Mouse (Mus musculus): ENCODE results near the gene Klc1. TPM values are rescaled to one million over a fixed set of nuclear protein-coding genes. Genes with fewer than 3 reads are reported as not detected.
A peak's percentile ranks its signal among the peaks of the same experiment; 100 is the strongest.

Gene Klc1
- polyA plus RNA-seq, 1 experiment: 790 TPM

DNA sequence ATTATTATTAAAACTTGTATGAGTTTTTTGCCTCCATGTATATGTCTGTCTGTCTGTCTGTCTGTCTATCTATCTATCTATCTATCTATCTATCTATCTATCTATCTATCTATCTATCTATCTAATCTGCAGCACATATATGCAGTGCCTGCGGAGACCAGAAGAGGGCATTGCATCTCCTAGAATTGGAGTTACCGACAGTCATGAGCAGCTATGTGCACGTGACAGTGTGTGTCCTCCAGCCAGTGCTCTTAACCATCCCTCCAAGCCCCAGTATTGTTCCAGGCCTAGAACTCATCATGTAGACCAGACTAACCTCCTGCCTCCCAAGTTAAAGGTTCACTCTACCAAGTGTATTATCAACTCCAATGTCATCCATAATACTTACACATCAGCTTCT is 19.9 kb upstream of the Klc1 start:
- H3K4me1 ChIP-seq (ENCODE audit: control insufficient read depth, insufficient read depth, low read length): no peaks in the 10 kb centered on the region
- H3K4me3 ChIP-seq (ENCODE audit: insufficient read depth, low read length): no peak overlapping the region
- no peak overlapping the region for H3K27ac ChIP-seq (ENCODE audit: insufficient read depth, low read length)
- peak; percentile 74 for TF ChIP-seq CTCF (IDR thresholded peaks at IDR 0.05; ENCODE audit: extremely low read depth, insufficient read depth, low read length)
- no peak for TF ChIP-seq POLR2A (IDR thresholded peaks at IDR 0.05; ENCODE audit: extremely low read depth, insufficient read depth, low read length)

DNA sequence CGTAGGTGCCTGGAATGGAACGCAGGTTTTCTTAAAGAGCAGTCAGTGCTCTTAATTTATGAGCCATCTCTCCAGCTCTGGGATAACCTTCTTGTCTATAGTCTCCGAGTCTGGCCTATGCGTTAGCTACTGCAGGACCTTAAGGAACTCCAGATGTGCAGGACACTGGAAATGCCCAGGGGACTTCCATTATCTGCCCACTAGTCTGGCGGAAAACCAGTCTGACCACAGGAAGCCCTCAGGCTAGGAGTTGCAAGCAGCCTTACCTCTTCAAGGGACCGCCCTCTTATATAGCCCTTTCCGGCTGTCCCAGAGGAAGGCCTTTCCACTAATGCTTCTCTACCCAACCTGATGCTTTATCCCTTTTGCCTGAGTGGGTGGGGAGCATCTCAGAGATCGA is 17.3 kb upstream of the Klc1 start:
- H3K4me1 ChIP-seq (ENCODE audit: control insufficient read depth, insufficient read depth, low read length): peaks cover 3% of the 10 kb centered on the region; the same call in 1 of the 2 replicates
- TF ChIP-seq CTCF (IDR thresholded peaks at IDR 0.05; ENCODE audit: extremely low read depth, insufficient read depth, low read length): no peak
- no peak for TF ChIP-seq POLR2A (IDR thresholded peaks at IDR 0.05; ENCODE audit: extremely low read depth, insufficient read depth, low read length)

DNA sequence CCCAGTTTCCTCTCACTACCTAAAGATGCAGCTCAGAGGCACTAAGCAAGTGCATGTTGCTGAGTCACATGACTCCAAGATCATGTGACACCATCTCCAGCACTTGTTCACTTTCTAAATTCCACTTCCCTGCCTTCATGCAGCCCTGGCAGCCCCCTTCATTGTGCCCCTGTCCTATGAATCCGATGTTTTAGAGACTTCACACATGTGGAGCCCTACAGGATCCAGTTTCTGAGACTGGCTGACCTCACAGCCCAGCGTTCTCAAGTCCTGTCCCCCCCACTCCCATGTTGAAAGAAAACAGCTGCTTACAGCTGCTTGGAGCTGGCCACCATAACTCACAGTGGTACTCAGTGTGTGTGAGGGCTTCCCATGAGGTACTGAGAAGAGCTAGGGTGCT is 15.2 kb upstream of the Klc1 start:
- no peak for TF ChIP-seq POLR2A (IDR thresholded peaks at IDR 0.05; ENCODE audit: extremely low read depth, insufficient read depth, low read length)
- no peak for TF ChIP-seq CTCF (IDR thresholded peaks at IDR 0.05; ENCODE audit: extremely low read depth, insufficient read depth, low read length)
- Histone ChIP-seq H3K4me1 (ENCODE audit: control insufficient read depth, insufficient read depth, low read length) (peaks cover 3% of the 10 kb centered on the region; the same call in 1 of the 2 replicates), H3K27ac (ENCODE audit: insufficient read depth, low read length) (no peak overlapping the region), H3K4me3 (ENCODE audit: insufficient read depth, low read length) (no peak overlapping the region)

More for the DNA sequence above, 17.3 kb upstream of the Klc1 start:
- Histone ChIP-seq H3K4me3 (ENCODE audit: insufficient read depth, low read length) (no peak overlapping the region), H3K27ac (ENCODE audit: insufficient read depth, low read length) (no peak overlapping the region)

DNA sequence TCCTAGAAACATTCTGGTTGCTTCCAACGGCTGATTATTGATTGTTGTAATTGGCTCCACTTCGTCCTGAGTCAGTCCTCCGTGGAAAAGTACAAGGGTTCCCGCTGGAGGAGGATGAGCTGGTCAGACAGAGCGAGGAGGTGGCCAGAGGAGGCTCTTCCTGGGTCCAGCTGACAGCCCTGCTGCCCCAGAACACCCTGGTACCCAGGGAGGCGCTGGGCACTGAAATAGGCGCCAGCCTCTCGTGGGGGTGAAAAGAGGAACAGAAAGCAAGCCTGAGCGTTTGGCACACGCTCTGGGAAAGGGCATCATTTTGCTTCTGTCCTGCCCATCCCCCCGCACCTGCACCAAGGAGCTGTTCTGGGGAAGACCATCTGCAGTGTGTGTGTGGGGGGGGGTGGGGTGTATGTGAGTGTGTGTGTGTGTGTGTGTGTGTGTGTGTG is 14.6 kb upstream of the Klc1 start:
- TF ChIP-seq POLR2A (IDR thresholded peaks at IDR 0.05; ENCODE audit: extremely low read depth, insufficient read depth, low read length) (no peak), CTCF (IDR thresholded peaks at IDR 0.05; ENCODE audit: extremely low read depth, insufficient read depth, low read length) (no peak)
- no peak overlapping the region for H3K27ac ChIP-seq (ENCODE audit: insufficient read depth, low read length)
- peaks cover 3% of the 10 kb centered on the region; the same call in 1 of the 2 replicates for H3K4me1 ChIP-seq (ENCODE audit: control insufficient read depth, insufficient read depth, low read length)
- H3K4me3 ChIP-seq (ENCODE audit: insufficient read depth, low read length): no peak overlapping the region

DNA sequence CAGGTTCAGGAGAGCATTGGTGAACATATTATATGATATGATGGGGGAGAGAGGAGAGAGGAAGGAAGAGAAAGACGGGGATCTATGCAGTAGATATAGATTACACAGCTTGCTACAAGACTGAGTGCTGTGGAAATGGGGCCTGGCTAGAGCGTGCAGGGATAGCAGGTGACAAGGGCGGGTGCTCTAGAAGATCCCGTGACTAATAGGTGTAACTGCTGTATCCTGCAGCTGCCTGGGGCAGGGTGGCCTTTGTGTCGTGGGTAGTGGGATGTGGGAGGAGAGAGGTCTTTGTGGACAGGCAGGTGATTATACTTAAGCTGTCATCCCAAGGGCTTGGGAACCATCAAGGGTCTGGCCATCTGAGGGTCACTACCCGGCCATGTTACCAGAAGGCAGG is 13.4 kb upstream of the Klc1 start:
- TF ChIP-seq POLR2A (IDR thresholded peaks at IDR 0.05; ENCODE audit: extremely low read depth, insufficient read depth, low read length): no peak

DNA sequence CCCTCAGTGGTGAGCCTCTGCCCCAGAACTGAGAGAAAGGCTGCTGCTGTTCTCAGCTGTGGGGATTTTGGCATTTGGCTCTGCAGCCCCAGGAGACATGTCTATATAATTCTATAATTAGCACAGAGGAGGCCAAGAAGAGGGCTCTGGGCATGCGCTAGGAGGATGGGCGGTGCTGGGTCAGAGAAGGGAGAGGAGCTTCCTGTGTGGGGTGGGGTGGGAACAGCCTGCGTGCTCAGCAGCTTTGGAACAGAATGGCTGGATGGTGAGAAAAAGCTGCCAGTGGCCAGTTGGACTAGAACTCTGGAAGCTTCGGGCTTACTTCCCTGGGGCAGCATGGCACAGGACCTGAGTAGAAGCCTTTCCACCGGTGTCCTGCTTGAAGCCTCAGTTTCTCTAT is 12.6 kb upstream of the Klc1 start:
- no peak overlapping the region for H3K27ac ChIP-seq (ENCODE audit: insufficient read depth, low read length)

More for the DNA sequence above, 13.4 kb upstream of the Klc1 start:
- Histone ChIP-seq H3K27ac (ENCODE audit: insufficient read depth, low read length) (no peak overlapping the region), H3K4me3 (ENCODE audit: insufficient read depth, low read length) (no peak overlapping the region), H3K4me1 (ENCODE audit: control insufficient read depth, insufficient read depth, low read length) (peaks cover 3% of the 10 kb centered on the region; the same call in 1 of the 2 replicates)

DNA sequence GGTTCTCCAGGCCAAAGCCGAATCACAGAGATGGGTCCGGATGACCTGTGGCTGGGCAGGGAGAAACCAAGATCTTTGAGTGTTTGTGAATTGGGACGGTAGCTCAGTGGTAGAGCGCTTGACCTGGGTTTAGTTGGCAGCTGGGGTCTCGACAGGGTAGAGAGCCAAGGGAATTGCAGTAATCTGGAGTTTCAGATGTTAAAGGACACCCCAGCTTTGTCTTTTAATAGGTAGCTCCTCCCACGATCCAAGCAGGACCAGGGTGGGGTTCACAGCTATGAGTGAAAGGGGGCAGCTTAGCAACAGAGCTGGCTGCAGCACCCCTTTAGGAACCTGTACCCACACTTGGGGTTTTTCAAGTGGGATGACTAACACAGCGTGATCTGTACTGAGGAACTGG is 11.2 kb upstream of the Klc1 start:
- Histone ChIP-seq H3K4me1 (ENCODE audit: control insufficient read depth, insufficient read depth, low read length) (peaks cover 3% of the 10 kb centered on the region), H3K27ac (ENCODE audit: insufficient read depth, low read length) (no peak overlapping the region), H3K4me3 (ENCODE audit: insufficient read depth, low read length) (no peak overlapping the region)
- TF ChIP-seq CTCF (IDR thresholded peaks at IDR 0.05; ENCODE audit: extremely low read depth, insufficient read depth, low read length) (no peak), POLR2A (IDR thresholded peaks at IDR 0.05; ENCODE audit: extremely low read depth, insufficient read depth, low read length) (no peak)

More for the DNA sequence above, 12.6 kb upstream of the Klc1 start:
- H3K4me3 ChIP-seq (ENCODE audit: insufficient read depth, low read length): no peak overlapping the region
- peak; percentile 28; the same call in 1 of the 2 replicates for TF ChIP-seq POLR2A (IDR thresholded peaks at IDR 0.05; ENCODE audit: extremely low read depth, insufficient read depth, low read length)
- TF ChIP-seq CTCF (IDR thresholded peaks at IDR 0.05; ENCODE audit: extremely low read depth, insufficient read depth, low read length): no peak
- peaks cover 3% of the 10 kb centered on the region for H3K4me1 ChIP-seq (ENCODE audit: control insufficient read depth, insufficient read depth, low read length)

DNA sequence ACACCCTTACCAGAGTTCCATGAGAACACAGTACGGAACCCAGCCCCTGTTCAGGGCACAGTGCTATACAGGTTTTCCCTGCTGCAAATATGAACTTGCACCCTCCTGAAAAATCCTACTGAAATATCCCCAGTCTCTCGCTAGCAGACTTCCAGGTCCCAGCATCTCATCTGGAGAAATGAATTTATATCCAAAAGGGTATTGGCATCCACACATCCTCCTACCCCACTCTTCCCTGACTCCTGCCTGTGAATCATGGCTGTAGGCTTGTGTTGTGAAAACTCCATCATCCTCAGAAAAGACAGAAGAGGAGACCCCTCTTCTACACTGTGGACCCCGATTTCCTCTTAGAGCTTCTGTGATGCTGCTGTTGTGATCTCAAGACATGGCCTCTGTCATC is 7.9 kb upstream of the Klc1 start:
- no peak overlapping the region for H3K27ac ChIP-seq (ENCODE audit: insufficient read depth, low read length)
- no peak for TF ChIP-seq POLR2A (IDR thresholded peaks at IDR 0.05; ENCODE audit: extremely low read depth, insufficient read depth, low read length)
- TF ChIP-seq CTCF (IDR thresholded peaks at IDR 0.05; ENCODE audit: extremely low read depth, insufficient read depth, low read length): no peak
- peaks cover 1% of the 10 kb centered on the region; the same call in 1 of the 2 replicates for H3K4me1 ChIP-seq (ENCODE audit: control insufficient read depth, insufficient read depth, low read length)
- H3K4me3 ChIP-seq (ENCODE audit: insufficient read depth, low read length): no peak overlapping the region

DNA sequence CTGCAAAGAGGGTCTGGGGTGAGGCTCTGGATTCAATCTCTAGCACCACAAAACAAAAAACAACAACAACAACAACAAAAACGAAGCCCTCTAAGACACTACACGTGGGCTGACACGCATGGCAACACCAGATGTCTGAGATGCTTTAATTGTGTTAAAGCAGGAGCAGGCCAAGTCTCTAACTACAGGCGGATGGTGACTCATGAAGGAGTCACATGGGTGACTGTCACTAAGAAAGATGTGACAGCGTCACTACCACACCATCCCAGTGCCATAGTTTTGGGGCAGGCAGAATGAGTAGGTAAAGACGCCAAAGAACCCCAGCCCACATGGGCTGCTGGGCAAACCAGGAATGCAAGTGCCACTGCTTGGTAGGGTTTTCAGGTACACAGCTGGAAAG is 6.2 kb upstream of the Klc1 start:
- Histone ChIP-seq H3K27ac (ENCODE audit: insufficient read depth, low read length) (no peak overlapping the region), H3K4me3 (ENCODE audit: insufficient read depth, low read length) (no peak overlapping the region), H3K4me1 (ENCODE audit: control insufficient read depth, insufficient read depth, low read length) (peaks cover 1% of the 10 kb centered on the region; the same call in 1 of the 2 replicates)
- TF ChIP-seq CTCF (IDR thresholded peaks at IDR 0.05; ENCODE audit: extremely low read depth, insufficient read depth, low read length) (no peak), POLR2A (IDR thresholded peaks at IDR 0.05; ENCODE audit: extremely low read depth, insufficient read depth, low read length) (no peak)

DNA sequence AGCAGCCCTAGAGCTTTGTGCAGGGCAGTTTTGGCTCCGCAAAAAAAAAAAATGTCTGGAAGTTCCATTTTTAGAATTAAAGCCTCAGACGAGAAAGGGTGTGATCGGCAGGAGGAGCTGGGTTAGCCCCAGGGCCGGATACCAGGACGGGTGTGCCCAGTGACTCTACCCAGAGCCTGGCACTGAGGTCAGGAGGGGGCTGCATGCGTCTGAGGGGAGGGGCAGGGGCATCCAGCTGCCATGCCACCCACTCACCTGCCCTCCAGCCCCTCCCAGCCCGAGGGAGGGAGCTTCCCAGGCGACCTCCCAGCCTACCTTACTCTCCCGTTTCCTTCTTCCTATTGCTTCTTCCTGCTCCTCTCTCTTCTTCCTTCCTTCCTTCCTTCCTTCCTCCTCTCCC is 5.3 kb upstream of the Klc1 start:
- no peak overlapping the region for H3K4me3 ChIP-seq (ENCODE audit: insufficient read depth, low read length)
- H3K27ac ChIP-seq (ENCODE audit: insufficient read depth, low read length): no peak overlapping the region
- TF ChIP-seq POLR2A (IDR thresholded peaks at IDR 0.05; ENCODE audit: extremely low read depth, insufficient read depth, low read length): no peak
- TF ChIP-seq CTCF (IDR thresholded peaks at IDR 0.05; ENCODE audit: extremely low read depth, insufficient read depth, low read length): no peak
- peaks cover 1% of the 10 kb centered on the region; the same call in 1 of the 2 replicates for H3K4me1 ChIP-seq (ENCODE audit: control insufficient read depth, insufficient read depth, low read length)
